Mouse (Mus musculus): ENCODE data around the gene Gar1. TPM values are rescaled to one million over a fixed set of nuclear protein-coding genes. Genes with fewer than 3 reads are reported as not detected.

The Gar1 gene
- total and polyA plus RNA-seq, 3 experiments = 87.1 to 473 (median 461) TPM

GRCm38 (mm10) chr3:129782746-129783145 is 48.5 kb downstream of the Gar1 start:
- no peaks in the 10 kb centered on the region; a peak in 1 of 4 replicates for H3K27me3 ChIP-seq (ENCODE audit: control insufficient read depth in 1 of 2, insufficient read depth in 2 of 2, low read length in 2 of 2)
- no peaks in the 10 kb centered on the region for H3K9me3 ChIP-seq (replicated peaks; ENCODE audit: insufficient read depth, low read length)
- no peaks in the 10 kb centered on the region for H3K4me1 ChIP-seq (ENCODE audit: control insufficient read depth in 1 of 2, insufficient read depth in 2 of 2, low read length in 2 of 2)
- no peaks in the 10 kb centered on the region for H3K36me3 ChIP-seq (ENCODE audit: control insufficient read depth in 1 of 2, insufficient read depth in 2 of 2, low read length in 2 of 2)
- no peaks in the 10 kb centered on the region for H3K79me2 ChIP-seq (ENCODE audit: control insufficient read depth, insufficient read depth, low read length, poor library complexity)
- DNase-seq (ENCODE audit: low read depth, low spot score) = peak; percentile 17
- TF ChIP-seq TBP (IDR thresholded peaks at IDR 0.05; ENCODE audit: low read depth, low read length) (no peak), EP300 (IDR thresholded peaks at IDR 0.05; ENCODE audit: low read depth in 1 of 2, low read length in 2 of 2) (no peak), CTCF (IDR thresholded peaks at IDR 0.05 in 2 of 3, conservative IDR thresholded peaks at IDR 0.05 in 1 of 3; ENCODE audit: control insufficient read depth in 1 of 3, insufficient read depth in 1 of 3, low read depth in 2 of 3, low read length in 3 of 3, poor library complexity in 1 of 3, severe bottlenecking in 1 of 3) (peak; percentile 27 to 36 (median 28))
- no peak overlapping the region for H3K4me3 ChIP-seq (ENCODE audit: control insufficient read depth in 1 of 2, insufficient read depth in 1 of 2, low read depth in 2 of 2, low read length in 2 of 2)
- no peak overlapping the region for H3K27ac ChIP-seq (ENCODE audit: control insufficient read depth, low read depth, low read length)
- H3K9ac ChIP-seq (ENCODE audit: control insufficient read depth, low read depth, low read length, poor library complexity, severe bottlenecking) = no peak overlapping the region

- Histone ChIP-seq H3K27ac (ENCODE audit: control insufficient read depth, low read depth, low read length) (no peak overlapping the region), H3K9ac (ENCODE audit: control insufficient read depth, low read depth, low read length, poor library complexity, severe bottlenecking) (no peak overlapping the region), H3K9me3 (replicated peaks; ENCODE audit: insufficient read depth, low read length) (no peaks in the 10 kb centered on the region), H3K36me3 (ENCODE audit: control insufficient read depth in 1 of 2, insufficient read depth in 2 of 2, low read length in 2 of 2) (no peaks in the 10 kb centered on the region), H3K4me3 (ENCODE audit: control insufficient read depth in 1 of 2, insufficient read depth in 1 of 2, low read depth in 2 of 2, low read length in 2 of 2) (no peak overlapping the region), H3K4me1 (ENCODE audit: control insufficient read depth in 1 of 2, insufficient read depth in 2 of 2, low read length in 2 of 2) (no peaks in the 10 kb centered on the region), H3K79me2 (ENCODE audit: control insufficient read depth, insufficient read depth, low read length, poor library complexity) (no peaks in the 10 kb centered on the region), H3K27me3 (ENCODE audit: control insufficient read depth in 1 of 2, insufficient read depth in 2 of 2, low read length in 2 of 2) (no peaks in the 10 kb centered on the region; a peak in 1 of 4 replicates)
- no peak for DNase-seq (ENCODE audit: low read depth, low spot score)
- no peak for TF ChIP-seq USF2 (IDR thresholded peaks at IDR 0.05; ENCODE audit: borderline replicate concordance in 1 of 2, insufficient read depth in 1 of 2, low read depth in 1 of 2, low read length in 2 of 2)
- TF ChIP-seq CHD1 (IDR thresholded peaks at IDR 0.05; ENCODE audit: low read depth, low read length) = no peak
- TF ChIP-seq MAX (IDR thresholded peaks at IDR 0.05; ENCODE audit: low read length) = no peak
- no peak for TF ChIP-seq NRF1 (IDR thresholded peaks at IDR 0.05; ENCODE audit: insufficient read depth, low read depth, low read length, poor library complexity, severe bottlenecking)
- TF ChIP-seq BHLHE40 (IDR thresholded peaks at IDR 0.05; ENCODE audit: borderline replicate concordance, low read depth, low read length) = no peak
- no peak for TF ChIP-seq E2F4 (IDR thresholded peaks at IDR 0.05; ENCODE audit: borderline replicate concordance, low read depth, low read length)
- no peak for TF ChIP-seq CTCF (IDR thresholded peaks at IDR 0.05 in 2 of 3, conservative IDR thresholded peaks at IDR 0.05 in 1 of 3; ENCODE audit: control insufficient read depth in 1 of 3, insufficient read depth in 1 of 3, low read depth in 2 of 3, low read length in 3 of 3, poor library complexity in 1 of 3, severe bottlenecking in 1 of 3)
- no peak for TF ChIP-seq POLR2A (IDR thresholded peaks at IDR 0.05; ENCODE audit: control insufficient read depth in 1 of 2, insufficient read depth in 1 of 2, low read depth in 1 of 2, low read length in 2 of 2, poor library complexity in 1 of 2)
- TF ChIP-seq ZKSCAN1 (IDR thresholded peaks at IDR 0.05; ENCODE audit: low read depth, low read length) = no peak
- TF ChIP-seq TBP (IDR thresholded peaks at IDR 0.05; ENCODE audit: low read depth, low read length) = no peak
- TF ChIP-seq POLR2AphosphoS5 (IDR thresholded peaks at IDR 0.05; ENCODE audit: borderline replicate concordance, low read depth, low read length) = no peak
- no peak for TF ChIP-seq EP300 (IDR thresholded peaks at IDR 0.05; ENCODE audit: low read depth in 1 of 2, low read length in 2 of 2)
- TF ChIP-seq RCOR1 (IDR thresholded peaks at IDR 0.05; ENCODE audit: low read depth, low read length) = no peak
- TF ChIP-seq ELF1 (IDR thresholded peaks at IDR 0.05; ENCODE audit: low read depth, low read length) = no peak
- TF ChIP-seq MAFK (IDR thresholded peaks at IDR 0.05; ENCODE audit: borderline replicate concordance, low read depth, low read length) = no peak
- no peak for TF ChIP-seq MEF2A (IDR thresholded peaks at IDR 0.05; ENCODE audit: extremely low read depth, insufficient replicate concordance, low read depth, low read length, poor library complexity, severe bottlenecking)
- TF ChIP-seq MAZ (IDR thresholded peaks at IDR 0.05; ENCODE audit: low read depth, low read length) = no peak
- no peak for TF ChIP-seq TAL1 (IDR thresholded peaks at IDR 0.05; ENCODE audit: low read length)
- TF ChIP-seq GATA1 (IDR thresholded peaks at IDR 0.05; ENCODE audit: low read depth, low read length) = no peak
These were observed 49.8 kb downstream of the Gar1 start for GRCm38 (mm10) chr3:129781435-129781834.

Other genes starting within 250 kb of the Gar1 start
- gene Egf, start 76.1 kb downstream of the Gar1 start, total RNA-seq (2012; rRNA removed) = 1.5 and 1.8 TPM in 2 replicates
- gene Egf, start 76.1 kb downstream of the Gar1 start, polyA plus RNA-seq (2012; ENCODE audit: insufficient read depth in 1 of 2, insufficient read length in 2 of 2, low read depth in 1 of 2, low replicate concordance in 2 of 2, missing spikeins in 1 of 2) = 1 to 10 TPM in 1 of 2 experiments, not detected in 1; 3.1 TPM
- not detected in 2 replicates for gene Lrit3, start 27.4 kb downstream of the Gar1 start, total RNA-seq (2012; rRNA removed)
- gene Lrit3, start 27.4 kb downstream of the Gar1 start, polyA plus RNA-seq (2012; ENCODE audit: insufficient read depth in 1 of 2, insufficient read length in 2 of 2, low read depth in 1 of 2, low replicate concordance in 2 of 2, missing spikeins in 1 of 2) = not detected
- gene Rrh, start 8.8 kb downstream of the Gar1 start, total RNA-seq (2012; rRNA removed) = 0.19 TPM in 1 of 2 replicates, not detected in the other
- gene Rrh, start 8.8 kb downstream of the Gar1 start, polyA plus RNA-seq (2012; ENCODE audit: insufficient read depth in 1 of 2, insufficient read length in 2 of 2, low read depth in 1 of 2, low replicate concordance in 2 of 2, missing spikeins in 1 of 2) = under 1 TPM in 1 of 2 experiments, not detected in 1; 0.11 TPM
- not detected in 2 replicates for gene Cfi, start 4.5 kb upstream of the Gar1 start, total RNA-seq (2012; rRNA removed)
- gene Cfi, start 4.5 kb upstream of the Gar1 start, polyA plus RNA-seq (2012; ENCODE audit: insufficient read depth in 1 of 2, insufficient read length in 2 of 2, low read depth in 1 of 2, low replicate concordance in 2 of 2, missing spikeins in 1 of 2) = under 1 TPM in 1 of 2 experiments, not detected in 1; 0.06 TPM
- gene Pla2g12a, start 47.2 kb upstream of the Gar1 start, total RNA-seq (2012; rRNA removed) = 93.5 and 101 TPM in 2 replicates
- gene Pla2g12a, start 47.2 kb upstream of the Gar1 start, polyA plus RNA-seq (2012; ENCODE audit: insufficient read depth in 1 of 2, insufficient read length in 2 of 2, low read depth in 1 of 2, low replicate concordance in 2 of 2, missing spikeins in 1 of 2) = 100 to 1,000 TPM in 1 of 2 experiments, 10 to 100 TPM in 1; 89.8 to 251 TPM
- gene Casp6, start 70.0 kb upstream of the Gar1 start, total RNA-seq (2012; rRNA removed) = 8.7 and 9.3 TPM in 2 replicates
- gene Casp6, start 70.0 kb upstream of the Gar1 start, polyA plus RNA-seq (2012; ENCODE audit: insufficient read depth in 1 of 2, insufficient read length in 2 of 2, low read depth in 1 of 2, low replicate concordance in 2 of 2, missing spikeins in 1 of 2) = 10 to 100 TPM in 1 of 2 experiments, not detected in 1; 34.2 TPM
- gene Mcub, start 138.8 kb upstream of the Gar1 start, total RNA-seq (2012; rRNA removed) = not detected in 2 replicates
- not detected for gene Mcub, start 138.8 kb upstream of the Gar1 start, polyA plus RNA-seq (2012; ENCODE audit: insufficient read depth in 1 of 2, insufficient read length in 2 of 2, low read depth in 1 of 2, low replicate concordance in 2 of 2, missing spikeins in 1 of 2)
- gene Sec24b, start 230.2 kb upstream of the Gar1 start, total RNA-seq (2012; rRNA removed) = 18.6 and 29.2 TPM in 2 replicates
- 10 to 100 TPM; 54.4 to 56.3 TPM for gene Sec24b, start 230.2 kb upstream of the Gar1 start, polyA plus RNA-seq (2012; ENCODE audit: insufficient read depth in 1 of 2, insufficient read length in 2 of 2, low read depth in 1 of 2, low replicate concordance in 2 of 2, missing spikeins in 1 of 2)

Data from MEL (cell line).